Mouse (Mus musculus) yolk sac, embryonic 10.5 days (tissue): Measurements from ENCODE around the gene Gm21256.
"Not testable (repeated sequence)": the region's sequence is repeated elsewhere in the genome, so short reads cannot be mapped to it uniquely, and the experiment has no call there.

Experiments used
- DNase-seq: peaks from one replicate; pipeline ENCODE4 v3.0.0-alpha.2; 2017; ENCODE audit warnings: low spot score

Gm21256 gene

GRCm38 (mm10) chrY:47450660-47451059, at the start of gene Gm21256:
Gm21256 (plus strand) TSS chrY:47450960.
- DNase-seq = not testable (repeated sequence)
